Mouse (Mus musculus) megakaryocyte, embryonic 14.5 days (primary cell): ENCODE results near the gene Usp42.

ENCODE experiments used
- FLI1 ChIP-seq: IDR thresholded peaks from 2 replicates; pipeline ENCODE4 v1.6.1; 2012; ENCODE audit warnings: low read length, inconsistent platforms, mixed read lengths
- GATA1 ChIP-seq: IDR thresholded peaks from 3 replicates; pipeline ENCODE4 v1.6.1; 2012; ENCODE audit warnings: mixed read lengths, low read length, inconsistent platforms, borderline replicate concordance

DNA sequence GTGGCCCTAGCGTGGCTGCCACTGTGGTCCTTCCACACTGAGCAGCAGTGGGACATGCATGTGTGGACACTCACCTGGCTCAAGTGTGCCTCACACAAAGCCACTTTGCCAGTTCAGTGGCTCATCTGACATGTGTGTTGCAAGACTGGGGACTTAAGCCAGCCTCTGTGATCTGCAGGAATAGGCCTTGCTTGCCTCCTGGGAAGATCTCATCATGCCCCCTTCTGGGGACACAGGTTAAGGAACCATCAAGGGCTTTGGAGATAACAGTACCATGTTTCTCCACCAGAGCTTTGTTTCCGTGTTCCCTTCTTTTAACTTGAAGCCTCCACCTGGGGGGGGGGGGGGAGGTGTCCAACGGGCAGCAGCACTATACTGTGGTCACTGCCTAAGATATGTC is 35.8 kb downstream of the Usp42 start:
- TF ChIP-seq GATA1: no peak
- no peak for TF ChIP-seq FLI1
